Comparison of ENCODE assay signal across 8 mouse cellular contexts in the genomic region with DNA sequence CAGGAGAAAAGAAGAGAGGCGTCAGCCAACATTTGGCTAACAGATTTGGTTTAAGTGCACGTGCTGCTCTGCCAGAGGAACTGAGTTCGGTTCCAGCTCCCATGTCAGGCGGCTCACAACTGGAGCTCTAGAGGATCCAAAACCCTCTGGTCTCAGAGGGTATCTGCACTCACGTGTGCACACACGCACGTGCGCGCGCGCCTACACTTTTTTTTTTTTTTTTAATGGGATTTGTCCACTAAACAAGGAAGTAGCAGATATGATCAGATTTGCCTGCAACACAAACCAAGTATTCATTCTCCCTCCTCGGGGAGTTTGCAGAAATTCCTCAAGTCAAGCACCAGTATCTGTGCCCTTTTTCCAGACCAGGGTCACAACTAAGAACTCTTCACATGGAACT. TPM values are rescaled to one million over a fixed set of nuclear protein-coding genes. Genes with fewer than 3 reads are reported as not detected.
A peak's percentile ranks its signal among the peaks of the same experiment; 100 is the strongest.
DNase-seq lines count a peak whose midpoint lies in the region; ATAC-seq lines count a peak whose summit lies in the region.

No protein-coding gene starts in this region.

- ATAC-seq in erythroblast, adult 5-6 weeks (replicated peaks; ENCODE audit: low FRiP score, poor library complexity, severe bottlenecking): no peak
- peak; percentile 9; the same call in 1 of the 2 replicates for ATAC-seq in common myeloid progenitor, adult 5-6 weeks (replicated peaks; ENCODE audit: low read depth, poor library complexity, severe bottlenecking)
- ATAC-seq in intestine, embryonic 15.5 days: 0 out of 2 replicates have a peak, but pooled peaks have one; percentile 0
- ATAC-seq in neural tube, embryonic 11.5 days (ENCODE audit: insufficient read depth, low FRiP score, low TSS enrichment): no peak

- peak overlapping the region; percentile 92 for H3K4me3 ChIP-seq in erythroblast, embryonic 14.5 days (replicated peaks)
- peak overlapping the region; percentile 69 for H3K4me3 ChIP-seq in intestine, embryonic 15.5 days (replicated peaks)
- peak overlapping the region; percentile 36 for H3K4me3 ChIP-seq in neural tube, embryonic 11.5 days (ENCODE audit: low read depth, low read length)

- no peaks in the 10 kb centered on the region for H3K9me3 ChIP-seq in erythroblast, embryonic 14.5 days (ENCODE audit: control insufficient read depth, low read length)
- H3K9me3 ChIP-seq in intestine, embryonic 15.5 days: no peaks in the 10 kb centered on the region
- no peaks in the 10 kb centered on the region for H3K9me3 ChIP-seq in neural tube, embryonic 11.5 days (ENCODE audit: control insufficient read depth, low read length)

- peaks cover 31% of the 10 kb centered on the region for H3K36me3 ChIP-seq in erythroblast, embryonic 14.5 days (ENCODE audit: control insufficient read depth)
- H3K36me3 ChIP-seq in intestine, embryonic 15.5 days: peaks cover 10% of the 10 kb centered on the region; the same call in 1 of the 2 replicates
- no peaks in the 10 kb centered on the region for H3K36me3 ChIP-seq in neural tube, embryonic 11.5 days (ENCODE audit: control insufficient read depth, insufficient read depth, low read length)

- H3K27me3 ChIP-seq in erythroblast, embryonic 14.5 days (ENCODE audit: control insufficient read depth): no peaks in the 10 kb centered on the region
- no peaks in the 10 kb centered on the region for H3K27me3 ChIP-seq in intestine, embryonic 15.5 days (replicated peaks)
- no peaks in the 10 kb centered on the region for H3K27me3 ChIP-seq in neural tube, embryonic 11.5 days (ENCODE audit: control insufficient read depth, insufficient read depth, low read length)

- peaks cover 30% of the 10 kb centered on the region for H3K4me1 ChIP-seq in erythroblast, embryonic 14.5 days (ENCODE audit: control insufficient read depth)
- H3K4me1 ChIP-seq in intestine, embryonic 15.5 days (replicated peaks): peaks cover 9% of the 10 kb centered on the region
- peaks cover 8% of the 10 kb centered on the region; the same call in 1 of the 2 replicates for H3K4me1 ChIP-seq in neural tube, embryonic 11.5 days (ENCODE audit: control insufficient read depth, insufficient read depth, low read length)

- H3K27ac ChIP-seq in intestine, embryonic 15.5 days: peak overlapping the region; percentile 99; the same call in 1 of the 2 replicates
- H3K27ac ChIP-seq in neural tube, embryonic 11.5 days (ENCODE audit: low read depth, low read length): no peak overlapping the region

- WGBS in intestine, embryonic 15.5 days: 11% methylated on average over 12 of the region's 12 CpGs
- 17% methylated on average over 12 of the region's 12 CpGs for WGBS in neural tube, embryonic 11.5 days

- peak overlapping the region; percentile 72 for H3K9ac ChIP-seq in intestine, embryonic 15.5 days
- H3K9ac ChIP-seq in neural tube, embryonic 11.5 days (ENCODE audit: low read length): peak overlapping the region; percentile 19

- peak overlapping the region; percentile 74 for H3K4me2 ChIP-seq in intestine, embryonic 15.5 days (replicated peaks)
- peak overlapping the region; percentile 50 for H3K4me2 ChIP-seq in neural tube, embryonic 11.5 days (ENCODE audit: low read depth)

- peak; percentile 16 for DNase-seq in 3134 (ENCODE audit: extremely low read depth, insufficient read length, low spot score)
- DNase-seq in neural tube, embryonic 11.5 days (ENCODE audit: low spot score): no peak
- no peak for DNase-seq in layer of hippocampus, adult 8-10 months (ENCODE audit: low spot score in 2 of 2)
- no peak for DNase-seq in gastrocnemius, postnatal 4 days (ENCODE audit: low spot score in 2 of 2)

RNA-seq across cellular contexts. Expression of a gene that starts 0.8 kb away (rescaled TPM):
- 0.95 and 1.3 TPM in 2 replicates for polyA plus RNA-seq in erythroblast, embryonic 14.5 days (2012)
- total RNA-seq in erythroblast, adult 5-6 weeks (2015; ENCODE audit: low replicate concordance): 0.77 and 4.8 TPM in 2 replicates
- total RNA-seq in erythroblast, adult 5-6 weeks (2017; ENCODE audit: low replicate concordance): 4.0 and 4.3 TPM in 2 replicates
- 21.9 and 23.1 TPM in 2 replicates for total RNA-seq in common myeloid progenitor, adult 5-6 weeks (2017)
- 44.0 and 49.8 TPM in 2 replicates for polyA plus RNA-seq in intestine, embryonic 15.5 days (2015; fragmentation: Nextera tagmentation; extraction: Ambion mirVana)
- 40.1 and 45.9 TPM in 2 replicates for polyA plus RNA-seq in neural tube, embryonic 11.5 days (2014; fragmentation: Nextera tagmentation; extraction: Ambion mirVana)
- 10 to 100 TPM; 24.0 to 31.5 (median 26.5) TPM for total RNA-seq in layer of hippocampus, adult 8-10 months (2022)
- 10 to 100 TPM; 16.3 to 16.8 TPM for total RNA-seq in gastrocnemius, postnatal 4 days (2021)

RNA-seq across cellular contexts. Expression of a gene that starts 6.7 kb away (rescaled TPM):
- 0.01 TPM in 2 replicates for polyA plus RNA-seq in erythroblast, embryonic 14.5 days (2012)
- total RNA-seq in erythroblast, adult 5-6 weeks (2015; ENCODE audit: low replicate concordance): 0.38 TPM in 1 of 2 replicates, not detected in the other
- total RNA-seq in erythroblast, adult 5-6 weeks (2017; ENCODE audit: low replicate concordance): not detected in 2 replicates
- total RNA-seq in common myeloid progenitor, adult 5-6 weeks (2017): 0.82 and 1.0 TPM in 2 replicates
- polyA plus RNA-seq in intestine, embryonic 15.5 days (2015; fragmentation: Nextera tagmentation; extraction: Ambion mirVana): 0.04 and 0.13 TPM in 2 replicates
- 0.18 TPM in 1 of 2 replicates, not detected in the other for polyA plus RNA-seq in neural tube, embryonic 11.5 days (2014; fragmentation: Nextera tagmentation; extraction: Ambion mirVana)
- total RNA-seq in layer of hippocampus, adult 8-10 months (2022): 1 to 10 TPM; 1.3 to 4.1 (median 3.6) TPM
- total RNA-seq in gastrocnemius, postnatal 4 days (2021): not detected

RNA-seq across cellular contexts. Expression of a gene that starts 28.7 kb away (rescaled TPM):
- 0.23 and 0.26 TPM in 2 replicates for polyA plus RNA-seq in erythroblast, embryonic 14.5 days (2012)
- 99.9 and 127 TPM in 2 replicates for total RNA-seq in erythroblast, adult 5-6 weeks (2015; ENCODE audit: low replicate concordance)
- total RNA-seq in erythroblast, adult 5-6 weeks (2017; ENCODE audit: low replicate concordance): 102 and 125 TPM in 2 replicates
- 19.9 and 26.4 TPM in 2 replicates for total RNA-seq in common myeloid progenitor, adult 5-6 weeks (2017)
- polyA plus RNA-seq in intestine, embryonic 15.5 days (2015; fragmentation: Nextera tagmentation; extraction: Ambion mirVana): 2.2 and 3.6 TPM in 2 replicates
- polyA plus RNA-seq in neural tube, embryonic 11.5 days (2014; fragmentation: Nextera tagmentation; extraction: Ambion mirVana): 0.92 and 1.3 TPM in 2 replicates
- under 1 TPM in 3 of 4 experiments, not detected in 1; 0.38 to 0.57 (median 0.41) TPM for total RNA-seq in layer of hippocampus, adult 8-10 months (2022)
- 10 to 100 TPM in 1 of 2 experiments, 1 to 10 TPM in 1; 8.1 to 27.6 TPM for total RNA-seq in gastrocnemius, postnatal 4 days (2021)

RNA-seq across cellular contexts. Expression of a gene that starts 42.0 kb away (rescaled TPM):
- 0.37 and 0.41 TPM in 2 replicates for polyA plus RNA-seq in erythroblast, embryonic 14.5 days (2012)
- total RNA-seq in erythroblast, adult 5-6 weeks (2015; ENCODE audit: low replicate concordance): 1.9 and 3.6 TPM in 2 replicates
- total RNA-seq in erythroblast, adult 5-6 weeks (2017; ENCODE audit: low replicate concordance): 3.8 and 4.3 TPM in 2 replicates
- 12.4 and 17.7 TPM in 2 replicates for total RNA-seq in common myeloid progenitor, adult 5-6 weeks (2017)
- polyA plus RNA-seq in intestine, embryonic 15.5 days (2015; fragmentation: Nextera tagmentation; extraction: Ambion mirVana): 21.5 and 24.5 TPM in 2 replicates
- 32.2 and 33.1 TPM in 2 replicates for polyA plus RNA-seq in neural tube, embryonic 11.5 days (2014; fragmentation: Nextera tagmentation; extraction: Ambion mirVana)
- total RNA-seq in layer of hippocampus, adult 8-10 months (2022): 10 to 100 TPM; 14.8 to 21.0 (median 15.3) TPM
- total RNA-seq in gastrocnemius, postnatal 4 days (2021): 1 to 10 TPM; 7.7 to 9.2 TPM

RNA-seq across cellular contexts. Expression of a gene that starts 42.0 kb away (rescaled TPM):
- polyA plus RNA-seq in erythroblast, embryonic 14.5 days (2012): 2.4 and 3.1 TPM in 2 replicates
- total RNA-seq in erythroblast, adult 5-6 weeks (2015; ENCODE audit: low replicate concordance): 6.1 and 6.3 TPM in 2 replicates
- total RNA-seq in erythroblast, adult 5-6 weeks (2017; ENCODE audit: low replicate concordance): 18.2 and 26.5 TPM in 2 replicates
- 43.7 and 52.7 TPM in 2 replicates for total RNA-seq in common myeloid progenitor, adult 5-6 weeks (2017)
- polyA plus RNA-seq in intestine, embryonic 15.5 days (2015; fragmentation: Nextera tagmentation; extraction: Ambion mirVana): 20.8 and 21.6 TPM in 2 replicates
- polyA plus RNA-seq in neural tube, embryonic 11.5 days (2014; fragmentation: Nextera tagmentation; extraction: Ambion mirVana): 25.0 and 27.1 TPM in 2 replicates
- total RNA-seq in layer of hippocampus, adult 8-10 months (2022): 10 to 100 TPM; 23.5 to 26.8 (median 26.1) TPM
- total RNA-seq in gastrocnemius, postnatal 4 days (2021): 10 to 100 TPM; 19.4 to 22.5 TPM

Comparison
In these comparisons a context has a peak if more than half of its experiments do, and no peak if none do; other contexts are left out.
1. H3K4me3 ChIP-seq: peak in every context shown above with its lines; median percentile 92 in erythroblast, embryonic 14.5 days; 69 in intestine, embryonic 15.5 days; 36 in neural tube, embryonic 11.5 days.
2. ATAC-seq: peak in common myeloid progenitor, adult 5-6 weeks (single experiment) and intestine, embryonic 15.5 days (single experiment); none in erythroblast, adult 5-6 weeks (single experiment) and neural tube, embryonic 11.5 days (single experiment).
3. RNA of a gene that starts 28.7 kb away (total RNA-seq): 99.9 to 127 TPM in erythroblast, adult 5-6 weeks, 8.1 to 27.6 TPM in gastrocnemius, postnatal 4 days and 19.9 to 26.4 TPM in common myeloid progenitor, adult 5-6 weeks; 0.38 to 0.57 TPM in layer of hippocampus, adult 8-10 months; every median in the first group is over 4 times any median in the second.